Mouse (Mus musculus) heart, adult 2 months (tissue): ENCODE results near the gene Mtch1.

Source experiments
- CTCF ChIP-seq: fragments of 200-600 bp; IDR thresholded peaks from 2 replicates; pipeline ENCODE4 v1.8.1; 2022; ENCODE audit warnings: antibody characterized with exemption, mild to moderate bottlenecking, moderate library complexity
- EP300 ChIP-seq: fragments of 200-500 bp; IDR thresholded peaks from 2 replicates; pipeline ENCODE4 v1.6.1; 2011; ENCODE audit warnings: low read depth, low read length, control low read depth; ENCODE audit not compliant: insufficient read depth
- POLR2A ChIP-seq: fragments of 200-500 bp; IDR thresholded peaks from 2 replicates; pipeline ENCODE4 v1.6.1; 2011; ENCODE audit warnings: mild to moderate bottlenecking, low read depth, low read length, control low read depth; ENCODE audit not compliant: insufficient read depth

DNA sequence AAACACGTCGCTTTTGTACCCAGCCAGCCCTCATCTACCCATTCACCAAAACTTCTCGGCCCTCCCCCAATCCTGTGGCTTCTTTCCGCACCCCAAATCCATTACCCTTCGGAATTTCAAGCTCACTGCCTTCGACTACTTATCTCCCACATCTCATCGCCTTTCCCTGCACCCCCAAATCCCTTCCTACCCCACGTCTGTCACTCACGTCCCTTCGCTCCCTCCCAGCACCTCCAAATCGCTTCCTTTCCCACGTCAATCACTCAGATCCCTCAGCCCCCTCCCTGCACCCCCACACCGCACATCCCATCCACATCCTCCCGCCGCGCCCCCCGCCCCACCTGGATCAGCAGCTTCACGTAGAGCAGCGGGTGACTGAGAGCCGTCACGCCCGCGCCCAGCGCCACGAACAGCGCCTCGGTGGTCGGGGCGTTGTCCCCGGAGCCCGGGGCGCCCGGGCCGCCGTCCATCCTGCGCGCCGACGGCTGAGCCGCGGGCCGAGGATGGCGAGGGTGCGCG lies 549 bp downstream of the Mtch1 start:
- TF ChIP-seq CTCF (no peak), POLR2A (no peak), EP300 (no peak)
